Mouse (Mus musculus) embryonic facial prominence, embryonic 10.5 days (tissue): ENCODE measurements at regions not wholly inside any gene's neighbourhood (a gene's known extent, or its start where the extent isn't known, plus 50 kb on each side); places are given as distances from the start of the nearest gene placed in this dataset.

ENCODE experiments used
- DNase-seq: peaks from one replicate; pipeline ENCODE4 v3.0.0-alpha.2; 2017; ENCODE audit warnings: low spot score
- H3K27ac ChIP-seq: fragments of 300-500 bp; sonication (generic); replicated peaks from 2 replicates; pipeline ENCODE4 v1.5.1; 2016; ENCODE audit warnings: mild to moderate bottlenecking
- H3K27me3 ChIP-seq: fragments of 300-500 bp; sonication (generic); replicated peaks from 2 replicates; pipeline ENCODE4 v1.6.1; 2016; ENCODE audit warnings: low read depth, mild to moderate bottlenecking; ENCODE audit not compliant: poor library complexity, severe bottlenecking
- H3K36me3 ChIP-seq: fragments of 300-500 bp; sonication (generic); replicated peaks from 2 replicates; pipeline ENCODE4 v1.6.1; 2016; ENCODE audit warnings: mild to moderate bottlenecking, moderate library complexity
- H3K4me1 ChIP-seq: fragments of 300-500 bp; sonication (generic); 2 replicates; pipeline ENCODE4 v1.6.1; 2016
- H3K4me3 ChIP-seq: fragments of 300-500 bp; sonication (generic); 2 replicates; pipeline ENCODE4 v1.5.1; 2016; ENCODE audit warnings: mild to moderate bottlenecking, moderate library complexity
- H3K9me3 ChIP-seq: fragments of 300-500 bp; sonication (generic); 2 replicates; pipeline ENCODE4 v1.6.1; 2016; ENCODE audit warnings: mild to moderate bottlenecking
- WGBS: fragments of 180-500 bp; shearing (Covaris S2); methylation state at CpG from one replicate; pipeline ENCODE4 v1.1.7; 2016; 5-methylcytosine and 5-hydroxymethylcytosine counted together

DNA sequence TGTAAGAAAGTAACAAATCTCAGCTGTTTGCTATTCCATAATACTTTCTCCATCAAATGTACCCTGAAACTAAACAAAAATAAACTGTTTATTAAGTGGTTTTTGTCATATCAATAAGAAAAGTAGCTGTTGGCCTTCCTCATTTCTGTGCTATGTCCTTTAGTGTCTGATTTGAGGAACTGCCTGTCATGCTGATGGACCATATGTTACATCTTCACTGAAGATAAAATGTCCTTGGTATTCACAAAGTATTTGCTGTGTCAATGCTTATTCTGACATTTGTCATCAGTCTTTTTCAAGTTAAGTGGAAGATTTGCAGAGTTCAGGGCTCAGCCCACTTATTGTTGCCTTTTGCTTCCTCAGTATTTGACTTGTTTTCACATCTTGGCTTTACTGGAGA is 682.0 kb upstream of the Gje1 start:
- Histone ChIP-seq H3K9me3 (no peaks in the 10 kb centered on the region), H3K4me1 (no peaks in the 10 kb centered on the region), H3K27ac (no peak overlapping the region), H3K27me3 (no peaks in the 10 kb centered on the region), H3K36me3 (no peaks in the 10 kb centered on the region), H3K4me3 (no peak overlapping the region)
- no peak for DNase-seq

DNA sequence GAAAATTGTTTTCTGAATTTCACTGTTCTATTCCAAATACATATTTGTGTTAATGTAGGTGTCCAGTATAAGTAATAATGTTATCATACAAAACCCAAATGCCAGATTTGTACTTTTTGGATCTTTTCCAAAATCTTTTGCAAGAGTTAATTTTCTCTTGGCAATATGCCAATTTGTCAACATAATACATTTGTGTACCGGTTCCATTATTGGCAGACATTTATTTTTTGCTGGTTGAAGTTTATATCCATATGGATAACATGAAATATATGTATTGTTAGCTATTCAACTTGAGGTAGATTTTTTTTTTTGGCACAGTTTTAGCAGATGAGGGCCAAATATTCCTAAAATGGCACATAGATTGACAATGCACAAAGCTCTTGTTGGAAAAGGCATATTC is 679.1 kb upstream of the Gje1 start:
- WGBS = 88% methylated on average over 1 of the region's 1 CpGs
- H3K4me1 ChIP-seq = no peaks in the 10 kb centered on the region
- no peak overlapping the region for H3K4me3 ChIP-seq
- no peaks in the 10 kb centered on the region for H3K9me3 ChIP-seq
- H3K27me3 ChIP-seq = no peaks in the 10 kb centered on the region
- H3K27ac ChIP-seq = no peak overlapping the region
- DNase-seq = no peak
- no peaks in the 10 kb centered on the region for H3K36me3 ChIP-seq

DNA sequence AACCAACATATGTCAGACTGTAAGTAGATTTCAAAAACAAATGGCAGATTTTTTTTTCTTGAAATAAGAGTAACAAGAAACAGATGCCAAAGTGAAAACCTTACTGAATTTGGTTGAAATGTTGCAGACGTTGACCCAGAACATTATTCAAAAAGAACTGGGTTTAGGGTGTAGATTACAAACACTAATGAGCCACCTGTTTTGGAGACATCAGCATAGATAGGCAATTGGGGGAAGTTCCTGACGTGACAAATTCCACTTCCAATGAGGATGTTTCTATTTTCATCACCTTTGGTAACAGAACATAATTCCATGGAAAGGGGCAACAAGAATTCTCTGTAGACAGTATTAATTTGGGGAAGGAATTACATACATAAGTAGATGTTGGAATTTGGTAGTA is 677.3 kb upstream of the Gje1 start:
- Histone ChIP-seq H3K4me1 (no peaks in the 10 kb centered on the region), H3K27ac (no peak overlapping the region), H3K36me3 (no peaks in the 10 kb centered on the region), H3K9me3 (no peaks in the 10 kb centered on the region), H3K4me3 (no peak overlapping the region), H3K27me3 (no peaks in the 10 kb centered on the region)
- whole genome bisulfite sequencing = 52% methylated on average over 2 of the region's 2 CpGs
- no peak for DNase-seq

DNA sequence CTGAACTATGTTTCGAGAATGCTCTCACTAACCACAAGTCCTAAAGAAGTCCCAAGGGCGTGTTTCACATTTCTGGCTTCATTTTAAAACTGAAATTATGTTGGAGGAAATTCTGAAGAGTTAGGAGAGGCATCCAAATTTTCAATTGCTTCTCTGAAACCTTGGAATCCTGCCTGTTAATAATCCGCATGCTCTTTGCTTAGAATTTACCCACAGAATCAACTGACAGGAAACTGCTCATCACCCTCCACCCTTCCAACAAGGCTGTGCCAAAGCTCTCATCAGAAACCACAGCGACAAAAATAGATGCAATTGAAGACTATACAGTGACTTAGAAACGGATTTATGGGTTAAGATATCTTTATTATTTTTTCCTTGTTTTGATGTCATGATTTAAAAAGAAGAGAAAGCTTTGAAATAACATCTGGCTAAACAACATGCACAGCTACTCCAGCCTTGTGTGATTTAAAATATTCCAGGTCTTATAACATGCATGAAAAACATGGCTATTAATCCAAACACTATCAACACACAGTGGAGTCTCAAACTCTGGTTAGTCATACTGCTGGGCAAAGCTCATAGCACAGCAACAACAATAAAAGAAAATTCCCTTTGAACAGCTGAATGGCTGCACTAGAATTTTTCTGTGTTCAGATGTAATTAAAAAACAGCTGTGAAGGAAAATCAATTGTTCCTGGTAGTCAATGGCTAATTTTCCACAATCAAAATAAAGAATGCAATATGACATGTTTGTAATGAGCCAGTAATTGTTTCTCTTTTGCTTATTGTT is 674.2 kb upstream of the Gje1 start:
- WGBS = 77% methylated on average over 5 of the region's 5 CpGs
- H3K36me3 ChIP-seq = no peaks in the 10 kb centered on the region
- no peaks in the 10 kb centered on the region for H3K9me3 ChIP-seq
- no peak overlapping the region for H3K27ac ChIP-seq
- no peak overlapping the region for H3K4me3 ChIP-seq
- H3K4me1 ChIP-seq = no peaks in the 10 kb centered on the region
- no peaks in the 10 kb centered on the region for H3K27me3 ChIP-seq
- no peak for DNase-seq

DNA sequence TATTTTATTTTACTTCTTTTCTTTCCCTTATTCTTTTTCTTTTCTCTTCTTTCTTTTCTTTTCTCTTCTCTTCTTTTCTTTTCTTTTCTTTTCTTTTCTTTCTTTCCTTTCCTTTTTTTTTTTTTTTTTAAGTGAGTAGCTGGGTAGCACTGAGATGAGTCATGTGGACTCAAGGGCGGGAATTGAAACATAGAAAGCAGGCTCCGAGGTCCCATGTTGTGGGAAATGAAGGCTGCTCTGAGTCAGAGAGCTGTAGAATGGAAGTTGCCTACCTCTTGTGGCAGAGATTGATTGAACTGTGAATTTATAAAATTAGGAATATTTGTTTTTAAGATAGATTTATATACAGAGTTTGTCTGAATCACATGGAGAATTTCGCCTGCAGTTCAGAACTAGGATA is 655.6 kb upstream of the Gje1 start:
- Histone ChIP-seq H3K4me3 (no peak overlapping the region), H3K36me3 (no peaks in the 10 kb centered on the region), H3K4me1 (no peaks in the 10 kb centered on the region), H3K27me3 (no peaks in the 10 kb centered on the region), H3K27ac (no peak overlapping the region), H3K9me3 (no peaks in the 10 kb centered on the region)
- no peak for DNase-seq
- WGBS = 89% methylated on average over 3 of the region's 3 CpGs
